Mouse (Mus musculus): ENCODE measurements at regions not wholly inside any gene's neighbourhood (a gene's known extent, or its start where the extent isn't known, plus 50 kb on each side); places are given as distances from the start of the nearest gene placed in this dataset.

DNA sequence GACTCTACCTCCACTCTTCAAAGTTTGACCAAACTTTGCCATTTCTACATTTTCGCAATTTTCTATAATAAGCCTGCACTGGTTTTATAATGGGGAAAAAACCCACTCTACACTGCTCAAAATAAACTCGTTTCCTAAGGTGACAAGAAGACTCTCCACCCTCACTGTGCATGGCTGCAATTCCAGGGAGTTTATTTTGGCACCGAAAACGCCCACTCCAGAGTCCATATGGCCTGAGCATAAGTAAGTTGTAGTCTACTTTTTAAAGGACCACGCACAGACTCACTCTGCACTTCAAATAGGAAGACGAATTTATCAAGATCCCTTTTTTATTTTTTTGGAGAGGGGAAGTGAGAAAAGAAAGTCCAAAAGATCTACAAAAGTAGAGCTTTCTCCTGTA, 219.4 kb downstream of the Pdcd6ip start:
- no peak for DNase-seq (ENCODE audit: low spot score)

DNA sequence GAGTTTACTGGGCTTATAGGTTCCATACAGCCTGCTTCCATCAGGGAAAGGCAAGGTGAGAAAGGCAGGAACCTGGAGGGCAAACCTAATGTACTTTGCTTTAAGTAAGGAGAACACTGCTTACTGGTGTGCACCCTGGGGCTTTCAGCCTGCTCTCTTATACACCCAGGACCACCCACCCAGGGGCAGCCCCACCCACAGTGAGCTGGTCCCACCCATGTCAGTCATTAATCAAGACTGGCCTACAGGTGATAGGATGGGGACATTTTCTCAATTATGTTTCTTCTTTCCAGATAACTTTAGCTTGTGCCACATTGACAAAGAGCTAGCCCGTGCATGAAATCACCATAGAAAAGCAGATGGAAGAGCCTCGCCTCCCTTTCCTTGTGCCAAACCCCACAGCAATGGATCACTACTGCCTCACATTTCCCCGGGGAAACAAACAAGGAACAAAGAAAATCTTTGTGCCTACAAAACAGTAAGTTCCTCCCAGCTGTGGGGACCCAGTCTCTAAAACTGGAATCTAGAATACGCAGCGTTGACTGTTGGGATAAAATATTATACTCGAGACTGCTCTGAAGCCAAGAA, 221.5 kb downstream of the Pdcd6ip start:
- DNase-seq (ENCODE audit: low spot score): no peak

DNA sequence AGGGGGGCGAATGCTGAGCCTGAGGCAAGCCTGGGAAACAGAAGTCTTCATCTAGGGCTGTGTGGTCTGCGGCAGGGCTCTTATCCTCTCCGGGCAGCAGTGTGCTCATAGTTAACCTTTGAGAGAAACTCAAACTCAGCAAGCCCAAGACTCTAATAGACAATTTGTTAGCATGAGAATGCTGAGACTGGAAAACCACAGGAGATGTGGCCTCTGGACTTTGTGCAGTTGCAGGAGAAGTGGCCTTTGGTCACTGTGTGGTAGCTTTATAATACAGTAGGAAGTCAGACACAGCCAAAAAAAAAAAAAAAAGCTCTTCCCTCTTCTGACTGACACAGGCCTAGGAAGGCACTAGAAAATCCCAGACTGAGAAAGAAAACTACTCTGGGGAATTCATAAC, 228.2 kb downstream of the Pdcd6ip start:
- DNase-seq (ENCODE audit: low spot score): no peak

DNA sequence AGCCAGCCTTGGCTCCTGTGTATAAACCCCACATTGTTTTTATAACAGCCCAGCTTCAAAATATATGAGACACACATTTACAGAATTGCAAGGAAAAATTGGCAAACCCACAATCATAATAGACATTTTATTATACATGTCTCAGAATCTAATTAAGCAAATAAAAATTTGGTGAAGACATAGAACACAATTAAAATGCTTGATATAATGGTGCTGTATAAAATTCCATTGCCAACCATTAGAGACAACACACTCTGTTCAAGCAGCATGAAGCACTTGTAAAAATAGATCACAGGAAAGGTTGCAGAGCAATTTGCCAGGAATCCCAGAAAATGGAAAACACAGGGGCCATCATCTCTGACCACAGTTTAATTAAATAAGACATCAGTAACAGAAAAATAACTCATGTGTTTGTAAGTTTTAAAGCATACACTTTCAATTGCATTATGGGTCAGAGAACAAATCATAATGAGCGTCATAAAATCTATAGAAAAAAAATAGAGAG, 229.2 kb downstream of the Pdcd6ip start:
- no peak for DNase-seq (ENCODE audit: low spot score)

DNA sequence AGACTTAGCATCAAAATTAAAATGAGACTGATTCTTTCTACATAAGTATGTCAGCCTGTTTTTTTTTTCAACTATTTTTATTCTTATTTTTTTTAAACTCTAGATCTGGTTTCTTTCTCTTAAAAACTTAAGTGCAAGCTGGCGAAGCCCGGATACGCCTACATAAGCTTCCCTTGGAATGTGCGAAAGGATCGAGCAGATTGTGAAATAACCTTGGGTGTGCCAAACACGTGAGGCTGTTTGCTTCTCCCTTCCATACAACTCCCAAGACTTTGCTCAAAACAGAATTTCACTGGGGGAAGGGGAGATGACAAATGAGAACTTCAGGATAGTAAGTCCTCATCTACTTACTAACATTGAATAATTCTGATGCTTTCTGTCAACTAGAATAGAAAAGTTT, 236.3 kb downstream of the Pdcd6ip start:
- DNase-seq (ENCODE audit: low spot score): no peak

DNA sequence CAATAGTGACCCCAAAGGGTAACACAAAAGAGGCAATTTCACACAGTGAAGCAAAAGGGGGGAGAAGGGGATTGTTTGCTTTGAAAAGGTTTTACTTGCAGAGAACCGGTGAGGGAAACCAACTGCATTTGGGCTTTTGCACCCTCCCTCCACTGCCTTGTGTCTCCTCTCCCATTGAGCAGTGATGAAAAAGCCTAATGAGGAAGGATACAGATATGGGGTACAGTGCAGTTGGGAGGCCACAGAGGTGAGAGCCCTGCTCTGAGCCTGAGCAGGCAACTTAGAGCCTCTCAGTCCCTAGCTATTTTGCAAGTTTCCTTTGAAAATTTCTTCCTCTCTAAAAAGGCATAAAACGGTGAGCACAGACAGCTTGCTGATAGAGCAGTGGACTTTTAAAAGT, 245.2 kb downstream of the Pdcd6ip start:
- no peak for DNase-seq (ENCODE audit: low spot score)

DNA sequence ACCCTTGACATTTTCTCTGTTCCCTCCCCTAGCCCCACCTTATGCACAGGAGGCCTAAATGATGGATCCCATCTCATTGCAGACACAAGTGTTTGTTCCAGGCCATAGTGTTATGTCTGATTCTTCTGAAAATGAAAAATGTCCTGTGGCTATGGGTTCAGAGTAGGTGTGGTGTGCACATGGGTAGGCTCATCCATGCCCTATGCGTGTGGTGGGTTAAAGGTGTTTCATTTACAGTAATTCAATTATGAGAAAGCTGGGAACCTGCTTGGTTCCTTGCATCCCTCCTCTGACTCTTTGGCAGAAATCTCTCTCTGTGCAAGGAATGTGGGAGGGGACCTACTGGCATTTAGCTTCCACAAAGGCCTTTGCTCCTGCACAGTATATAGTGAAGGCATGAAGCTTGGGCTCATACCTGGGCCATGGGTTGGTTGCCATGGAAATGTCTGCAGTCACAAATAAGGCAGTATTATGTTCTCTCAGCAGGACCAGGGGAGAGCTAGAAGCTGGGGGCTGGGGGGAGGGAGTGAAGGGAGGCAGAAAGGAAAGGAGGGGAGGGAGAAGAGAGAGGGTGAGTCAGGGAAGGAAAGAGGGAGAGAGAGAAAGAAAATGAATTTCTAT, 245.7 kb downstream of the Pdcd6ip start:
- no peak for DNase-seq (ENCODE audit: low spot score)

DNA sequence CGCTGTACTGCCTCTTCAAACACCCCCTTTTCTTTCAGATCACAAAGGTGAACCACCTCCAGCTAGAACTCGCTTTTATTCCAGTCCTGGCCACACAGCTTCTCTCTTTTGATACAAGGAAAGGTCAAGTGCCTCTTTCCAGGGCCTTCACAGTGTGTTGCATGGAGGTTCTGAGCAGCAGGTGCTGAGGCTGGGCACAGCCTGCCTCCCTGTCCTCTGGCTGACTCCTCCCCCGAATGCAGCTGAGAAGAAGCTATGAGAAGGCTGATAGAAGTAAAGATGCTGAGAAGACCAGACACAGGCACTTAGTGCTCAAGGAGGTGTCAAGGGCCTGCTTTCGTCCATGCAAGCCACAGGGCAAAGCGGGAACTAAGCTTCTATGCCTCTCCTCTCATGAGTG, 248.2 kb downstream of the Pdcd6ip start:
- DNase-seq (ENCODE audit: low spot score): no peak

DNA sequence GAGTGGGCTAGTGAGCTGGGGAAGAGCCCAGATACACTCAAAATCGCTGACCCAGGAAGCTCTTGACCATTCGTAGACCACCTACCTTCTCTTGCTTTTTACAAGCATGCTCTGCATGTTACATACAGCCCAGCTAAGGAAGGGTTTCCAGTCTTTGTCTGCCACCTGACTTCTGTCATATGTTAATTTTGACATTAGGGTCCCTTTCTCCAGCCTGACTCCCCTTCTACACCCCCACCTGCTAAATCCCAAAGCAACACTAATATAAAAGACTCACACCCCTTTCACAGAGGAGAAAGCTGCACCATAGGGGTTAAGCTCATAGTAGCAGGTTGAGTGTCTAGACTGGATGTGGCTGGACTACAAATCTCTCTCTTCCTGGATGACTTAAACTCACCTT, 248.8 kb downstream of the Pdcd6ip start:
- DNase-seq (ENCODE audit: low spot score): no peak

DNA sequence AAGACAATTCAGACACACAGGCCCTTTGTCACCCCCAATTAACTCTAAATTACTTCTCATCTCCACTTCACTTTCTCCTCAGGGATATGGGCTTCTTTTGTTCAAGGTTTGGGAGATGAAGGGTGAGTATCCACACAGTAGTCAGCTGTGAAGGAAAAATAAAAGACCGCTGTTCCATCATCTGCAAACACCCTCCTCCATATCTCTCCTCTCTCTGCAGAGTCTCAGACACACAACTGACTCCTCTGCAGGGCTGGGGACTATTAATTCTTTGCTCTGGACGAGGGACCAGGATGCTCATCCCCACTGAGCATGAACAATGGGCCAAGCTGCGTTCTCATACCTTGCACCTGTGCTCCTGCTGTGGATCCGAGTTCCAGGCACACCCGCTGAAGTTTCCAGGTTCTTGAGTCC, 249.3 kb downstream of the Pdcd6ip start:
- no peak for DNase-seq (ENCODE audit: low spot score)

DNA sequence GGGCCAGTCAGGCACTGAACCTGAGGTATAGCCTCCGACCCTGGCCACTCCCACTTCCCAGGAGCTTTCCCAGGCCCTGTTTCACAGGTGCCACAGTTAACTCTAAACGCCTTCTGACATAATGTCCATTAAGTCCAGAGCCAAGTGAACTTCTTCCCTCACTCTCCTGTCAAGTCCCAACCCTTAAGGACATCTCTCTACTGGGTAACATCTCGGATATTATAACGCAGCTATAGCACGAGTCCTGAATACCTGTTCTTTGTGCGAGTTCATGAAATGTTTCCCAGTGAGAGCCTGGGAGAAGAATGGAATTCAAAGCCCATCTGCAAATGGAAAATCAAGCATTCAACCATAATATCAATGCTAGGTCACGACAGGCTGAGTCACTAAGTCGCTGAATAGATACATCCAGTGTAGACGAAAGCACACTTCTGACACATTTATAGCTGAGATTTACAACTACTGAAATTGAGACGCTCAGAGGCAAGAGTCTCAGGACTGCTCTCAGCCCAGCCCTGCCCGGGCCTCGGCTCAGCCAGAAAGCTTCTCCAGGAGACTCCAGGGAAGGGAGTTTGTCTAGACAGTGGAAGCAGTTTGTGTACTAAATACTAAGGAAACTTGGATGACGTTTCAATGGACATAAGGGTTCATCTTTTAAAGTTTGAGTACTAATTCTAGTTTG, 250.7 kb downstream of the Pdcd6ip start:
- no peak for DNase-seq (ENCODE audit: low spot score)

DNA sequence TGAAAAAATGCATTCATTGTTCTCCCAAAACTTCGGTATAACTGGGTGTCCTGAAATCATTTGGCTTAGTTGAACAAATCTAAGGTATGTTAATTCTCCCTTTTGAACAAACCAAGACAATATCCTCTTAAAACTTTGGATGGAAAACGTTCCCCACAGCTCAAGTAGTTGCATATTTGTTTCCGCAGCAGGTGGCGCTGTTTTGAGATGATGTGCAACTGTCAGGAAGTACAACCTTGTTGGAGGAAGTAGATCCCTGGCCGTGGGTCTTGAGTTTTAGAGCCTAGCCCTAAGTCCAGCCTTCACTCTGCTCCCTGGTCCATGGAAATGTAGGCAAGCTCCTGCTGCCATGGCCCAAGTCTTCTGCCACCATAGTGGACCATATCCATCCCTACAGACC, 252.5 kb downstream of the Pdcd6ip start:
- DNase-seq (ENCODE audit: low spot score): no peak

DNA sequence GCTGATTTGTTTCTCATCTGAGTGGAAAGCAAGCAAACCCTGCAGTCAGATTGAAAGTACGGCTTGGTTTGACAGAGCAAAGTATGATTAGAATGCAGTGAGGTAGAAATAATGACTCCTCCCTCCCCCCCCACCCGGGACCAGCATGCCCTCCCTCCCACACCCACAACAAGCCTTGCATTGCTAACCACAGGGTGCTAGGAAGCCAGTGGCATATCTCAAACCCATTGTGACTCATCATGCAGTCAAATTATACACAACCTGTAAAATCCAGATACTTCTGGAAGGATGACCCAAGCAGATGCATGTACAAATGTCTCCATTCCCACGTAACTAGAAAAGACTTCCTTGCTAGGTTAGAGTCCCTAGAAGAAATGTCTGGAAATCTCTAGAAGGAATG, 254.8 kb downstream of the Pdcd6ip start:
- no peak for DNase-seq (ENCODE audit: low spot score)

DNA sequence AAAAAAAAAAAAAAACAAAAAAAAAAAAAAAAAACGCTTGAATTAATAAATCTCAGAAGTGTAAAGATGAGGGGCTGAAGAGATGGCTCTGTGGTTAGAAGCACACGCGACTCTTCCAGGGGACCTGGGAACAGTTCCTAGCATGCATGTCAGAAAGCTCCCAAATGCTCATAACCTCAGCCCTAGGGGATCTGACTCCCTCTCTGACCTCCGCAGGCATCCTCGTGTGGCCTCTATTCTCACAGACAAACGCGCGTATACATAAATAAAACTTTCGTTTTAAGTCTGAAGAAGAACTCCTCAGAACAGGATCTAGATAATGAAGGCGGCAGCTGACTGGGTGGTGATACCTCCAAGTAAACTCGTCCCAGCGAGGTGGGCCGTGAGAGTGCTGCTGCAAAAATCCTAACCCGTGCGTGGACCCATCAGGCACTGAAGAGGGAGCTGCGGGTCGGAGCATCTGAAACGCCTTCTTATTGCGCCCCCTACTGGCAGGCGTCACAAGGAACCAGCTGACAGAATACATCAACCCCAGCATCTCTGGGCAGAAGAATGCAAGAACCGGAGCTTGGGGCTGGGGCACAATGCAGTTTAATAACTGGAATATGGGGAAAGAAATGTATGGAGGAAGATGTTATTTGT, 266.2 kb downstream of the Pdcd6ip start:
- peak; percentile 19 for DNase-seq (ENCODE audit: low spot score)

DNA sequence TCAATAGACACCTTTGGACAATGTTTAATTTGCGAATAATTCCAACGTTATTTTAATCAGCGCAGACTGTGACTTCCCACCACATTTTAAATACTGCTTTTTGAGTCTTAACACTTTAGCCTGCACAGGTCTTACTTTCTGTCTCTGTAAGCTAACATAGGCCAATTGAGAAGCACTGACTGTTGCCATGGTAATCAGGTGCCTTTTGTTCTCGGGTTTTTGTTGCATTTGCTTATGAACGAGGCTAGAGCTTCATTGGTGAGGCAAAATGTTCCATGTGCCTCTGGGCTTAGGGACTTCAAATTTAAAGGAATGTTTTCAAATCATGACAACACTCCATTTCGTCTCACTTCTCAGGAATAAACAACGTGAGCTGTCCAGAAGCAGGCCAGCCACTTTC, 269.7 kb downstream of the Pdcd6ip start:
- DNase-seq (ENCODE audit: low spot score): no peak

DNA sequence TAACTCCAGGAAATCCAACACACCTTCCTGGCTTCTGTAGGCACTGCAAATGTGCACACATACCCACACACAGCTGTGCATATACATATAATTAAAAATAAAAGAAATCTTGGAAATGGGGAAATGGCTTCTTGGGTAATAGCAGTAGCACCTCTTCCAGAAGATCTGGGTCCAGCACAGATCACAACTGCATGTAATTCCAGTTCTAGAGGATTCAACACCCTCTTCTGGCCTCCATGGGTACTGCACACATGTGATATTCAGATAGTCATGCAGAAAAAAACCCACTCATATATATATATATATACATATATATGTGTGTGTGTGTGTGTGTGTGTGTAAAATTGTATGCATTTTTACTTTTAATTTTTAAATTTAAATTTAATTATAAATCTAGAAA, 272.1 kb downstream of the Pdcd6ip start:
- DNase-seq (ENCODE audit: low spot score): no peak

DNA sequence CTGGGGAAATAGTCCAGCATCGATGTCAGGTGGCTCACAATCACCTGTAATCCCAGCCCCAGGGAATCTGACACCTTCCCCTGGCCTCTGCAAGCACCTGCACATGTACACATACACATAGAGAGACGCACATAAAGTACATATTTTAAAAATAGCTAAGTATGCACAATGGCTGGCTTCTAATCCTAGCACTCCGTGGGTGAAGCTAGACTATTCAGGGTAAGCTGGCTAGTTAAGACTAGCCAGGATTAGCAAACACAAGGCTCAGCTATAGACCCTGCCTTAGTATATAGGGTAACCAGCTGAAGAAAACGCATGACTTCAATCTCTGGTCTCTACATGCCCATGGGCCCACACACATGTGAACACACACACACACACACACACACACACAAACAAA, 274.6 kb downstream of the Pdcd6ip start:
- DNase-seq (ENCODE audit: low spot score): no peak

DNA sequence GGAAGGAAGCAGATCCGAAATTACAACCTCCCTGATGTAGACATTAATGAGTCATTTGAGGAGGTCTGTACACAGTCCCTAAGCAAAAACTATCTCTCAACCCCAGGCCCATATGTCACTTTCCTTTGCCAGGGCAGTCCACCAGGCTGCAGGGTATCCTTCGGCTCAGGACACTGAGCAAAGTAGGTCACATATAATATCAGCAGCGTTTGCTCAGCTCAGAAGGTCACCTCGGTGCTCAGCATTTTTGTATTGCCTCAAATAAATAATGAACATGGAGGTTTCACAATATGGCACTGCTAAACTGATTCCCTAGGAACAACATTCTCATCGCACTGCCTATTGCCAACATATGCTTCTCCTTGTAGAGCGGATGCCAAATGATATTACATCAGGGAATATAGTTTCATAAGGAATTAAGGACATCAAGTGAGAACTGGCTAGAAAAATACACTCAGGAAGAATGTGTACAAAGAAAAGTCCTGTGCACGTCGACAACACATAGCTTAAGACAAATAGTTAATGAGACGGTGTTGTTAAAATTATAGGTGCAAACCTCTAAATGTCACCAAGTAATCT, 275.4 kb downstream of the Pdcd6ip start:
- DNase-seq (ENCODE audit: low spot score): no peak

DNA sequence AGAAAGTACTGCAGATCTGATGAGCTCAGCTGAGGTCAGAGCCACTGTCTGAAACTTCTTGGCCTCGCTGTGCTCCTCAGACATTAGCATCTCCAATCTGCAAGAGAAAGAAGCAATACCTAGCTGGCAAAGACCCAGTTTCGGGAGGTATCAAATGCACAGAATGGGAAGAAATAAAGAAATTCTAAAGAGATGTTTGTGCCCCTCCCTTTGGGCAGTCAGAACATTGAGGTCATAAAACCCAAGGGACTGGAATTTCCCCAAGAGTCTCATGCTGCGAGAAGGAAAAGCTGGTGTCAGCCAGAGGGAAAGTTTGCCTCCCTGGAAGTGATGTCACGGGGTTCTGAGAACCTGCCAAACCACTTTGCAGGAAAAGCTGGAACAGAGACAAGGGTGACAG, 277.6 kb downstream of the Pdcd6ip start:
- DNase-seq (ENCODE audit: low spot score): no peak

DNA sequence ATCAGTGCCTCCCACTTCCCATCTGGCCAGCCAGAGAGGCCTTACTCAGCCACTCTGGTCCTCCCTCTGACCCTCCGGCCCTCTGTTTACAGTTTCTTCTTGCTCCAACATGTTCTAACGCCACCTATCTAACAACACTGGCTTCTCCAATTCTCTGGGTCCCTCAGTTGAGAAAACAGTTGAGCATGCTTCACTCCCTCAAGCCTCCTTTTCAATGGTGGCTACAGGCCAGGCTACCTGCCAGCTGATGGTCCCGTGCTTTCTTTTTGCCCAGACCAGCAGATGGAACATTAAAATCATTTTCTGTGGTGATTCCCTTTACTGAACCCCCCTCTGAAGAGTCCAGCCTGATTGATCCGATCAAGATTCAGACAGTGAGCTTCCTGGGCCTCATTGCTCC, 280.8 kb downstream of the Pdcd6ip start:
- DNase-seq (ENCODE audit: low spot score): no peak

DNA sequence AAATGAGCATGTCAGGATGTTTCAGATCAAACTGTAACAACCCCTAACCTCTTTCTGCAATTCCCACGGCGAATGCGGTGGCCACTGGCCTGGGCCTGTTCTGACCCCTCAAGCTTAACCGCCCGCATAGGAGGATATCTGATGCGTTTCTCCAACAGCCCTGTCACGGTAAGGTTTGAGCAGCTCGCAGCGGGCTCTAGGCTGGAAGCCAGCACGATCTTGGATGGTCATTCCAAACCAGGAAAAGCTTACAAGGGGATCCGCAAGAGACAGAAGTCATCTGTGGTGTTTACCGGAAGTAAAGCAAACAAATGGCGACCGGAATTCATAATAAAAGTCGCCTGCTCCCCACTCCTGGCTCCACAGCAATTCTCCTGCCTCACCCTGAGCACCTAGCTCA, 281.7 kb downstream of the Pdcd6ip start:
- no peak for DNase-seq (ENCODE audit: low spot score)

DNA sequence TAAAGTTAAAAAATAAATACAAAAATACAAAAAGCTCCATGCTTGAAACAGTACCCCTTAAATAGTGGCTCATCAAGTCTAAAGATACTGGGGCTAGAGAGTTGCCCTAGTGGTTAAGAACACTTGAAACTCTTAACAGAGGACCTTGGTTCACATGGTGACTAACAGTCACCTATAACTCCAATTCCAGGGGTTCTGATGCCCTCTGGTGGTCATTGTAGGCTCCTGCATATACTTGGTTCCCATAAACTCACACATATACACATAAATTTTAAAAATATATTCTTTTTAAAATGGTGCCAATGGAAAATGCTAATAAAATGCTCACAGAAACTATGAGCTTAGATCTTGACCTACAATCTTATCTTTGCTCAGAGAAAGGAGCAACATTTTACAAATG, 286.4 kb downstream of the Pdcd6ip start:
- DNase-seq (ENCODE audit: low spot score): no peak

DNA sequence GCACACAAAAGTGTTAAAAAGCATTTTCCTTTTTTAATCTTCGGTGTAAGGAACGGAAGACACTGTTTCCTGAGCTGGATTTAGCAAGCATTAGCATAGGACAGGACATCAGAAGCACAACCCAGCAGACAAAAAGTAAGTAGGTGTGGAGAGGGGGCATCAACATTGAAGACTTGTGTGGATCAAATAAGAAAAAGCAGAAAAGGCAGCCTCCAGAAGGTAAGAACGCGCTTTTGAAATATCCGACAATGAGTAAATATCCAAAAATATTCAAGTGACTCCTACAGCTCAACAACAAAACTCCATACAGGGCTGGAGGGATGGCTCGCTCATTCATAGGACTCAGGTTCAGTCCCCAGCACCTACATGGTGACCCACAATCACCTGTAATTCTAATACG, 286.9 kb downstream of the Pdcd6ip start:
- no peak for DNase-seq (ENCODE audit: low spot score)
